Mouse (Mus musculus): ENCODE results near the gene Znrf3.

Znrf3 gene

GRCm38 (mm10) chr11:5390969-5391831 is 53.4 kb downstream of the Znrf3 start:
- no peak for DNase-seq (ENCODE audit: low spot score)

GRCm38 (mm10) chr11:5382652-5383051 is 62.0 kb downstream of the Znrf3 start:
- DNase-seq (ENCODE audit: low spot score) = no peak

- DNase-seq (ENCODE audit: low spot score) = no peak
Measured at GRCm38 (mm10) chr11:5381226-5381625, 63.4 kb downstream of the Znrf3 start.

- no peak for DNase-seq (ENCODE audit: low spot score)
Measured at GRCm38 (mm10) chr11:5380275-5380674, 64.4 kb downstream of the Znrf3 start.

GRCm38 (mm10) chr11:5369176-5369575 is 75.5 kb downstream of the Znrf3 start:
- no peak for DNase-seq (ENCODE audit: low spot score)

- DNase-seq (ENCODE audit: low spot score) = no peak
Measured at GRCm38 (mm10) chr11:5368492-5368891, 76.2 kb downstream of the Znrf3 start.

- DNase-seq (ENCODE audit: low spot score) = no peak
Measured at GRCm38 (mm10) chr11:5355266-5355764, 89.3 kb downstream of the Znrf3 start.

- DNase-seq (ENCODE audit: low spot score) = peak; percentile 53
Measured at GRCm38 (mm10) chr11:5354753-5355152, 89.9 kb downstream of the Znrf3 start.

GRCm38 (mm10) chr11:5353032-5353431 is 91.6 kb downstream of the Znrf3 start:
- no peak for DNase-seq (ENCODE audit: low spot score)

- DNase-seq (ENCODE audit: low spot score) = no peak
Measured at GRCm38 (mm10) chr11:5349483-5349882, 95.2 kb downstream of the Znrf3 start.

GRCm38 (mm10) chr11:5346845-5347640 is 97.6 kb downstream of the Znrf3 start:
- no peak for DNase-seq (ENCODE audit: low spot score)

GRCm38 (mm10) chr11:5343748-5344147 is 100.9 kb downstream of the Znrf3 start:
- no peak for DNase-seq (ENCODE audit: low spot score)

GRCm38 (mm10) chr11:5339732-5340131 is 104.9 kb downstream of the Znrf3 start:
- DNase-seq (ENCODE audit: low spot score) = no peak

GRCm38 (mm10) chr11:5336852-5337251 is 107.8 kb downstream of the Znrf3 start:
- DNase-seq (ENCODE audit: low spot score) = no peak

- DNase-seq (ENCODE audit: low spot score) = no peak
Measured at GRCm38 (mm10) chr11:5336269-5336668, 108.4 kb downstream of the Znrf3 start.

GRCm38 (mm10) chr11:5330851-5331250 is 113.8 kb downstream of the Znrf3 start:
- no peak for DNase-seq (ENCODE audit: low spot score)

- DNase-seq (ENCODE audit: low spot score) = no peak
Measured at GRCm38 (mm10) chr11:5327693-5328092, 117.0 kb downstream of the Znrf3 start.

GRCm38 (mm10) chr11:5326252-5326651 is 118.4 kb downstream of the Znrf3 start:
- DNase-seq (ENCODE audit: low spot score) = no peak

GRCm38 (mm10) chr11:5325217-5325616 is 119.4 kb downstream of the Znrf3 start:
- DNase-seq (ENCODE audit: low spot score) = no peak

- DNase-seq (ENCODE audit: low spot score) = no peak
Measured at GRCm38 (mm10) chr11:5324296-5324695, 120.4 kb downstream of the Znrf3 start.

GRCm38 (mm10) chr11:5321687-5322086 is 123.0 kb downstream of the Znrf3 start:
- no peak for DNase-seq (ENCODE audit: low spot score)

- DNase-seq (ENCODE audit: low spot score) = no peak
Measured at GRCm38 (mm10) chr11:5318976-5319375, 125.7 kb downstream of the Znrf3 start.
